Mouse (Mus musculus): ENCODE data around the gene Wdr35.
"Not testable (repeated sequence)": the region's sequence is repeated elsewhere in the genome, so short reads cannot be mapped to it uniquely, and the experiment has no call there.

The Wdr35 gene

DNA sequence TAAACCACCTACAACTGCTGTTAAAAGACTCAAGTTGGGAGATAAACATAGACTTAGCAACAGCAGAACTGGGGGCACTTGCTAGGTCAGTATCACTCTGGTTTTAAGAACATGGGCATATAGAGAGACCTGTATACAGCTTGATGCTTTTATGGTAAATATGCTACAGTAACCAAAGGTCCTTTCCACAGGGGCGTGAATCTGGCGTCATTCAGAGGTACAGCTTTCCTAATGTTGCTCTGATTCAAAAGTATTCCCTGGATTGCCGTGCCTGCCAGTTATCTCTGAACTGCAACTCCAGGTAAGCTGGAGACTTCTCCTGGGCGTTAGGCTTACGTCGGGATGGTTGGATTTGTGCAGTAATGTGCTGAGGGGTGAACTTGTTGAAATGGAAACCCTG is 34.1 kb downstream of the Wdr35 start:
- no peak for DNase-seq

GRCm38 (mm10) chr12:9010311-9010710 is 36.6 kb downstream of the Wdr35 start:
- no peak for DNase-seq

DNA sequence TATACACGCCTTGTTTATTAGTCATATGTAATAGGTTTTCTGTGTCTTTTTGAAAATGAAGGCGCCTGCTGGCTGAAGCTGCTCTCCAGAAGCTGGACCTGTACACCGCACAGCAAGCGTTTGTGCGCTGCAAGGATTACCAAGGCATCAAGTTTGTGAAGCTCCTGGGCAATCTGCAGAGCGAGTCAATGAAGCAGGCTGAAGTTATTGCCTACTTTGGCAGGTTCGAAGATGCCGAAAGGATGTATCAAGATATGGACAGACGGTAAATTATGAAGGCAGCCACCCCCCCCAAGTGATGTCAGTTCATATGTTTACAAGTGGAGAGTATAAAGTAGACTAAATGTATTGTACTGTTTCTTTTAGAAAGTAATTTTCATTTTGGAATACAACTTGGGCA is 42.7 kb downstream of the Wdr35 start:
- no peak for DNase-seq

- DNase-seq = no peak
These were observed 46.7 kb downstream of the Wdr35 start for GRCm38 (mm10) chr12:9020431-9020830.

GRCm38 (mm10) chr12:9020986-9021385 is 47.3 kb downstream of the Wdr35 start:
- no peak for DNase-seq

- DNase-seq = no peak
These were observed 49.3 kb downstream of the Wdr35 start for GRCm38 (mm10) chr12:9023031-9023430.

DNA sequence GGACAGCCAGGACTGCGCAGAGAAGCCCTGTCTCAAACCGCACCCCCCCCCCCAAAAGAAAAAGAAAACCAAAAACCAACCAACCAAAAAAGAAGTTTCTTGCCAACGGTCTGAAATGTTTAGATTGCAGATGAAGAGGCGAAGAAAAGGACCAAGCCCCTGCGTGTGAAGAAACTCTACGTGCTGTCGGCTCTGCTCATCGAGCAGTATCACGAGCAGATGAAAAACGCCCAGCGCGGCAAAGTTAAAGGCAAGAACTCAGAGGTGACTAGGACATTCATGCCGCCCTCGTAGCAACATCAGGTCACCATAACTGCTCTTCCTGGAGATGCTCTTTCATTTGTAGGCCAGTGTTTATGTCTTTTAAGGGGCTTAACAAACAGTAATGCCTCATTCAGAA is 50.4 kb downstream of the Wdr35 start:
- DNase-seq = no peak

DNA sequence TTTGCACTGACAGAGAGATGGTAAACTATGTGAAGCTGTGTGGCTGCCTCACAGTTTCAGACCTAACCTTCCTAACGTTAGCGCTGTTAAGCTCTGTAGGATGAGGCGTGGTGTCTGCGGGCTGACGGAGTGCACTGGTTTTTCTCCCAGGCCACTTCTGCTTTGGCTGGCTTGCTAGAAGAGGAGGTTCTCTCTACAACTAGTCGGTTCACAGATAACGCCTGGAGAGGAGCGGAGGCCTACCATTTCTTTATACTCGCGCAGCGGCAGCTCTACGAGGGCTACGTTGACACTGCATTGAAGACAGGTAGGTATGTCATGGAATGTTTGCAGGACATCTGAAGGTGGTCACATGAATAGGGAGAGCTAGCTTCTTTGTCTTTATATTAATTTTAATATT is 51.0 kb downstream of the Wdr35 start:
- no peak for DNase-seq

DNA sequence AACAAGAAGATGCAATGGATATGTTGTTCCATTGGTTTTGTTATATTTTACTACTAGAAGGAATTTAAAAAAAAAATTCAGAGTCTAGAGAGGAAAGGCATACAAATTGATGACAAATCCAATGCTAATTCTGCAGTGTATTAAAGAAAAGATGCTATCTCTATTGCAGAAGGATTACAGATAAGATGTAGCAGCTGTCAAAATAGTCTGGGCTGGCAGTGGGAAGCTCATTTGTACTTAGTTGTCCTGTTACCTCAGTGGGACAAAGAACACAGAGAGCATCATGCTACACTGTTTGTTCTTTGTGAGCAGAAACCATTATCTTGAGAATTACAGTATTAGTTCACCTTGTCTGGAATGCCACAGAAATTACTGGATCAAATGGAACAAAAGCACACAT is 53.2 kb downstream of the Wdr35 start:
- no peak for DNase-seq

DNA sequence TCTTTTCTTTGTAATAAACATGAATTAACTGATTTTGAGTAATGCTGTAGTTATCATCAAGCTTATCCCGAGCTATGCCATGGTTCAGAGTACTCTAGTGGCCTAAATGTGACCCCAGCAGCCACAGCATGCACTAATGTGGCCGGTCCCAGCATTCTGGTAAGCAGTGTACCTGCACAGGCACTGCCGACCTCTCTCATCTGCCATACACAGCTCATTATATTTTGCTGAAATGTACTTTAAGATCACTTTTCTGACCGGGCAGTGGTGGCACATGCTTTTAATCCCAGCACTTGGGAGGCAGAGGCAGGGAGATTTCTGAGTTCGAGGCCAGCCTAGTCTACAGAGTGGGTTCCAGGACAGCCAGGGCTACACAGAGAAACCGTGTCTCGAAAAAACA is 55.1 kb downstream of the Wdr35 start:
- not testable (repeated sequence) for DNase-seq

DNA sequence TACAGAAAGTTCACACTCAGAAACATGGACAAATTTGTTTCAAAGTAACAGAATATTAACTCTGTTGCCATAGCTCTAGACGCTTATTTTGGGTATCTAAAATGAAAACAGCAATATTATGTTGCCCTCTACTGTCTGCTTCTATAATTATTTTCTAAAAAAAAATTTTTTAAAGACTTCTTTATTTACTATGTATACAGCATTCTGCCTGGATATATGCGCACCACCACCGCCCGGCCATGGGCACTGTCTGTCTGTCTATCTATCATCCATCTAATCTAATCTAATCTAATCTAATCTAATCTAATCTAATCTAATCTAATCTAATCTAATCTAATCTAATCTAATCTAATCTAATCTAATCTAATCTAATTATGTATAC is 55.8 kb downstream of the Wdr35 start:
- DNase-seq = no peak

DNA sequence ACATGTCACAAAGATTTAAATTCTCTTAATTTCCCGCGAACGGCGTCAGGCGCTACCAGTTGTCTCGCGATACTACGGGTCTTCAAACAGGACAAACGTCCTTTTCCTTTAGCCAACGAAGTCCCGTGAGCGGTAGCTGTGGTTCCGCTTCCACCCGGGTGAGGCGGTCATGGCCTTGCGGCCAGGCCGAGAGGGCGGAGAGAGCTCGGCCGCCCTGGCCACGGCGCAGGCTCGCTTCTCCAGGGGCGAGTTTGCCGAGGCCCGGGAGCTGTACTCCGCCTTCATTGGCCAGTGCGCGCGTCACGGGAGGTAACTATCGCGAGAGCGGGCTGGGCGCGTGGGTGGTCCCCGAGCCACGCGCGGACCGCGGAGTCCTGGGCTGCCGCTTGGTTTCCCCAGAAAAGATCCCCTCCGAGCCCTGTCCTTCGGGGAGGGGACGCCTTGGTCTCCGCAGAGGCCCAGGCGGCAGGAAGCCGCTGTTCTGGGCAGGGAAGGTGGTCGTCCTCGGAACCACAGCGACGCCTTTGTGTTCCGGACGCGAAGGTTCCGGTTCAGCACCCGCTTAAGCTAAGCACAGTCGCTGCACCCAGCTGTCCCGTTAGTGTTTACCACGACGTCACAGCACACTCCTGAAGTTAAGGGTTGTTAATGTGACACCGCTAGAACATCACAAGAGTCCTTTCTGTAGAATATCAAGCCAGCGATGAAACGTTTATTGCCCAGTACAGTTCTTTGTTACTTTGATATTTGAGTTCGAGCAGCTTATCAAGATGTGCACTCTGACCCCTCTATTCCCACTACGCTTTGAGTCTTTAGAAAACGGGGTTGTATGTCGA is 56.4 kb downstream of the Wdr35 start, which contains the start of gene Ttc32:
Ttc32 (plus strand) TSS at position 110 of the 836 bp plus-strand sequence.
- peak; percentile 94 to 95 for DNase-seq

DNA sequence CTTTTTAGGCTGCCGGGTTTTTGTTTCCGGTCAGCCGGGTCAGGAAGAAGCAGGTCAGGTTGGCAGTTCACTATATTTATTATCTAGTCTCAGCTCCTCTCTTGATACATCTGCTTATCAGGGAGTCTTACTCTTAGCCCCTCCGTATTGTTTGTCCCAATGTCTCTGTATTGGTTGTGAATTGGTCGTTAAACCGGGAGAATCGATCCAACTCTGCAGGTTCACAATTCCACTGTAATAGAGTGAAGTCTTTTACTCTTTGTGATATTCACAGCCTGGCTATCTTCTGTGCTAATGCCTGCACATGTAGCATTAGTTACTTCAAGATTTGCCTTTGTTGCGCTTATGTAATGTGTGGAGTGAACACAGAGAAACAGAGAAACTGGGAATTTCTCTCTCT is 57.5 kb downstream of the Wdr35 start:
- no peak for DNase-seq

GRCm38 (mm10) chr12:9033140-9033539 is 59.4 kb downstream of the Wdr35 start:
- no peak for DNase-seq

DNA sequence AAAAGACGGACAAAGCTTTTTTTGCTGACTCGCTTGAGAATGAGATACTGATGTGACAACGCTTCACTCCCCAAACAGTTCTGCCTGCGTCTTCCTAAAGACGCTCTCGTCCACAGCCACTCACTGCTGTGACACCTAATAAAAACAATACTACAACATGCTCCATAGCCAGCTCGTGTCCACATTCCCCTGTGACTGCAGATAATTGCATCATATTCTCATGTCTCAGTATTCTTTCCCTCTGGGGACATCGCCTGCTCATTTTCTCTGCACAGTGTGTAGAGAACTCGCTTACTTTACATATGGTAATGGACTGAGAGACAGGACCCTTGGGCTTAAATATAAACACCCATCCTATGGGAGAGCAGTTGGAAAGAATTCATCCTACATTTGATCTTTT is 62.7 kb downstream of the Wdr35 start:
- DNase-seq = no peak

DNA sequence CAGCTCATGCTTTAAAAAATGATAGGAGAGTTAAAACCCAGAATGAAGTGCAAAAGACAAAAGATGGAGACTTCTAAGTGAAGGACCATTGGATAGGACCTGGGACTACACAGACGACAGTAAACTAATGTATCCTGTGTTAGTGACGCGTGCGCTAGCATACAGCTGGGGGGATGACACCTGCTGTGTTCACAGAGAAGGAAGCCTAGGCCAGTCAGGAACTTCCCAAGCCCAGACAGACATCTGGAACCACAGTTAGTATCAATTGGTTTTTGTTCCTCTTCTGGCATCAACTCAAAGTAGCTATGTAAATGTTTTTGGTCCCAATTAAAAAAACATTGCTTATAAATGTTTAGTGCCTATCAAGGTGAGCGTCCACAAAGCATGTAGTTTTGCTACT is 66.5 kb downstream of the Wdr35 start:
- DNase-seq = no peak

DNA sequence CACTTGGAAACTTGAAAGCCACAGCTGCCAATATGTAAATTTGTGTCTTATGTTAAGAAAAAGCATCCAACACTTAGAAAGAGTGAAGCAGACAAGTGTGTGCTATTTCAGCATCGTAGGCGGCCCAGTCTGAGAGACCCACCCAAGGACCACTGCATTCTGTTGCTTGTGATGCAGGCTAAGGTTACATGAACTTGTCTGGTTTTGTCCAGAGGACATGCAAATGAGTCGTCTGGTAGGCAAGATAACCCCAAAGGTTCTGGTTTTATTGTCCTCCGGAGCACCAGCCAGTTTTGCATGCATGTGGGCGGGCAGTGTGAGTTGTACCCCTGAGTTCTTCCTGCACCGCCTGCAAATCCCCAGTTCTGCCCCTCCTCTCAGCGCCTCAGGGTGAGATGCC is 67.0 kb downstream of the Wdr35 start:
- no peak for DNase-seq

DNA sequence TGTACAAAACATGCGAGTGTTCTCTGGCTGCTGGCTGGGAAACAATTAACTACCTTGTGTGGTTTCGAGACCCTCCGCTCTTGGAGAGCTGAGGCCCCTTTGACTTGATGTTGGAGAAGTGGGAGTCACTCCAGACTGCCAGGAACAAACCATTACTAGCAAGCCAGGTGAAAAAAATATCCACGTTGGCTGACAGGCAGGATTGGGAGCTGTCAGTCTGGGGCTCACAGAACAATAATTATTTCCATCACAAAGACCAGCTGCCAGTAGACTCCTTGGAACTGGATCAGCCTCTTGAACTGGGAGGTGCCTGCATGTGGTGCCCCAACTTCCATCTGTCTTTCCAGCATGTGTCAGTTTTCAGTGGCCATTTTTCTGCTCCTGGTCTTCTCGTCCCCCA is 68.6 kb downstream of the Wdr35 start:
- DNase-seq = no peak

DNA sequence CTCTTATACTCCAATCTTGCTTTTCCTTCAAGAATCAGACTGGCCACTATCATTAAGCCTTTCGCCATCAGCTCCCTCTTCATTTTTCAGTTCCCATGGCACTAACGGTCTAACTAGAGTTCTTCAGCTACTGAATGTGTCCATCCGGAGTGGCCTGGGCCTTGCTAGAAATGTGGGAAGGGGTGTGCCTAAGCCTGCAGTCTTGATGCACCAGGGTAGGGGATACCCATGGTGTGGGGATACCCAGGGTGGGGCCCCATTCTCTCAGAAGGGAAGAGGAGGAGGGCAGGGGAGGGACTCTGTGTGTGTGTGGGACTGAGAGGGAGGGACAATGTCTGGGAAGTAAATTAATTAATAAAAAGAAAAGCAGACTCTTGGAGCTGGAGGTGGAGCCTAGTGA is 69.1 kb downstream of the Wdr35 start:
- DNase-seq = no peak

GRCm38 (mm10) chr12:9044666-9045065 is 71.0 kb downstream of the Wdr35 start:
- DNase-seq = no peak

DNA sequence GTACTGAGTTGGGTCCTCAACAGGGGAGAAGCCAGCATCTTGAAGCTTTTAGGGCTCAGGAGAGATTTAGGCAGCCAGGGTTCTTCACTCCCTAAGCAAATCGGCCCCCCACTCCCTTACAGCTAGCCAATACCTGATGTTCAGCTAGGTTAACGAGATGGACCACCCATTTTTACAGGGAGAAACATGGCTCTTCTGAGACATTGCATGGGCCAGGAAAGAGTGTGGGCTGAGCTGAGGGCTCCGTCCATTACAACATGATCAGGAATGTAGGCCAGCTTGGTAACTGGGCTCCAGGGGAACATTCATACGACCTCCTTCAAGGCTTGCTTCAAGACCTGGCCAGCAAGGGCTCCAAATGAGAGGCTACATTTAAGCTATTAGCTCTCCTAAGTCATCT is 73.0 kb downstream of the Wdr35 start:
- DNase-seq = no peak

DNA sequence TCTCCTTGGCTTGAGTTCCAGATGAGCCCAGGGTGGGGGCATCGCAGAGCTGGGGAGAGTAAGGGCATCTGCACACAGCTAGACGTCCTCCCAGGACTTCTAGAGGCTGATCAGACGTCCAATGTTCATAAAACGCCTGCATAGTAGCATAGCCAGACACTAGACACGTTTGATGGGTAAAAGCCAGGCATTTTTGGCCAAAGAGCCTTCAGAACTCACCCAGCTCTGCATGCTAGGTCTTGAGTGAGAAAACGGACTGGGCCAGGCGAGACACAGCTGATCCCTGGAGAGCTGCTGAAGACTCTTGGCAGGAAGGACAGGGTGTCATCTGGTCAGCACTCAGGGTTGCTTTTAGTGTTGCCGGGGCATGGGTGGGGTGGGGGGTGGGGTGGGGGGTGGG is 74.4 kb downstream of the Wdr35 start:
- DNase-seq = no peak

- DNase-seq = no peak
These were observed 77.1 kb downstream of the Wdr35 start for GRCm38 (mm10) chr12:9050824-9051223.

DNA sequence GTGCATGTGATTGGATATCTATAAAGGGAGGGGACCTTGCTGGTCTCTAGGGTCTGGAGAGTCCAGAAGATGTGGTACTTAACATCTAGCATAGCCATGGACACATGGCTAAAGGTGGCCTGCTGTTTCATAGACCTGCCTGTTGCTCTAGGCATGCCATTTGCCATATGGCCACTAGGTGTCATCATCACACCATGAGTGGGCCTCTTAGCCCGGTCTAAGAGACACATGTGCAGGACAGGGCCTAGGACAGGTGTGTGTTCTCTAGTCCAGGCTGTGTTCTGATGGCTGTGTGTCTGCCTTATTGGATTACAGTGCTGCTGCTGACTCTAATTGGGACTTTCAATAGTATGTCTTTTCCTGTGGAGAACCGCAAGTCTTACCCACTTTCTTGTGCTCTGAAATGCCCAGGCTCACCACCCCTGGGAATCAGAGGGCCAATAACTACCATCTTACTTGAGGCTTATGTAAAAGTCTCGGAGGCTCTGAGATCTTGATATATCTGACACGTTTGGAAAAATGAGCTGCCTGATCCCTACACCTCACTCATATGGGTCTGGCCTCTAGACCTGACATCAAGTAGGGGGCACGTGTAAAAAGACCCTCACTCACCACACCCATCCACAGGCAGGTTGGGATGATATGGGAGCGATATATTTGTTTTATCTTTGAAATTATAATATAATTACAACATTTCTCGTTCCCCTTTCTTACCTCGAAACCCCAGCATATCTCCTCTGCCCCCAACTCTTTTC is 78.6 kb downstream of the Wdr35 start:
- peak; percentile 67 to 89 for DNase-seq

Measured in kidney, adult 8-10 months (tissue).